Mouse (Mus musculus) layer of hippocampus, adult 2 months (tissue): ENCODE measurements around the gene Srd5a2. TPM values are rescaled to one million over a fixed set of nuclear protein-coding genes. Genes with fewer than 3 reads are reported as not detected.

Source experiments
- DNase-seq, 2 experiments: peaks; one replicate each; pipeline ENCODE4 v3.0.0; 2022; ENCODE audit warnings: low spot score in 2 of 2
- H3K27ac ChIP-seq: fragments of 200-600 bp; 2 replicates; pipeline ENCODE4 v1.8.1; 2022
- H3K4me3 ChIP-seq: fragments of 200-600 bp; 2 replicates; pipeline ENCODE4 v1.8.1; 2022; ENCODE audit warnings: mild to moderate bottlenecking
- CTCF ChIP-seq: fragments of 200-600 bp; conservative IDR thresholded peaks from 2 replicates; pipeline ENCODE4 v1.8.1; 2022; ENCODE audit warnings: antibody characterized with exemption, mild to moderate bottlenecking, moderate library complexity
- total RNA-seq, 2 experiments: library from RNA; stranded (reverse); gene quantifications; 2 replicates each; pipeline ENCODE4 v1.2.3; 2021

Gene Srd5a2
- total RNA-seq, 2 experiments from 2014 or later, result not detected

- no peak overlapping the region for H3K4me3 ChIP-seq
- TF ChIP-seq CTCF, result no peak
- DNase-seq, result no peak
- H3K27ac ChIP-seq, result no peak overlapping the region
Observed at GRCm38 (mm10) chr17:74018281-74018680, 29.4 kb downstream of the Srd5a2 start.

- no peak for DNase-seq
- Histone ChIP-seq H3K27ac (no peak overlapping the region), H3K4me3 (no peak overlapping the region)
- no peak for TF ChIP-seq CTCF
Observed at GRCm38 (mm10) chr17:74017649-74018048, 30.1 kb downstream of the Srd5a2 start.

- no peak for TF ChIP-seq CTCF
- DNase-seq, result no peak
- H3K4me3 ChIP-seq, result no peak overlapping the region
- H3K27ac ChIP-seq, result no peak overlapping the region
Observed at GRCm38 (mm10) chr17:74015128-74015527, 32.6 kb downstream of the Srd5a2 start.

- TF ChIP-seq CTCF, result no peak
- no peak overlapping the region for H3K4me3 ChIP-seq
Observed at GRCm38 (mm10) chr17:74008680-74009079, 39.0 kb downstream of the Srd5a2 start.

GRCm38 (mm10) chr17:74007001-74007400 lies 40.7 kb downstream of the Srd5a2 start:
- H3K4me3 ChIP-seq, result no peak overlapping the region
- no peak for DNase-seq
- no peak overlapping the region for H3K27ac ChIP-seq
- TF ChIP-seq CTCF, result no peak

More at GRCm38 (mm10) chr17:74008680-74009079, 39.0 kb downstream of the Srd5a2 start:
- DNase-seq, result no peak
- H3K27ac ChIP-seq, result no peak overlapping the region

GRCm38 (mm10) chr17:74002396-74002795 lies 45.3 kb downstream of the Srd5a2 start:
- Histone ChIP-seq H3K4me3 (no peak overlapping the region), H3K27ac (no peak overlapping the region)
- no peak for DNase-seq
- no peak for TF ChIP-seq CTCF

GRCm38 (mm10) chr17:73995907-73996645 lies 51.6 kb downstream of the Srd5a2 start:
- TF ChIP-seq CTCF, result no peak
- H3K27ac ChIP-seq, result no peak overlapping the region
- no peak overlapping the region for H3K4me3 ChIP-seq
- DNase-seq, result no peak

- no peak for DNase-seq
- Histone ChIP-seq H3K4me3 (no peak overlapping the region), H3K27ac (no peak overlapping the region)
- no peak for TF ChIP-seq CTCF
Observed at GRCm38 (mm10) chr17:73991264-73991663, 56.5 kb downstream of the Srd5a2 start.

- Histone ChIP-seq H3K4me3 (no peak overlapping the region), H3K27ac (no peak overlapping the region)
- no peak for DNase-seq
- TF ChIP-seq CTCF, result no peak
Observed at GRCm38 (mm10) chr17:73986571-73986970, 61.1 kb downstream of the Srd5a2 start.

GRCm38 (mm10) chr17:73985936-73986335 lies 61.8 kb downstream of the Srd5a2 start:
- H3K4me3 ChIP-seq, result no peak overlapping the region
- no peak for DNase-seq
- TF ChIP-seq CTCF, result no peak
- H3K27ac ChIP-seq, result no peak overlapping the region

- DNase-seq, result no peak
- TF ChIP-seq CTCF, result no peak
- H3K4me3 ChIP-seq, result no peak overlapping the region
- H3K27ac ChIP-seq, result no peak overlapping the region
Observed at GRCm38 (mm10) chr17:73984508-73984907, 63.2 kb downstream of the Srd5a2 start.

- no peak overlapping the region for H3K27ac ChIP-seq
- DNase-seq, result no peak
- TF ChIP-seq CTCF, result no peak
- no peak overlapping the region for H3K4me3 ChIP-seq
Observed at GRCm38 (mm10) chr17:73982871-73983270, 64.8 kb downstream of the Srd5a2 start.

- DNase-seq, result no peak
- Histone ChIP-seq H3K27ac (no peak overlapping the region), H3K4me3 (no peak overlapping the region)
- no peak for TF ChIP-seq CTCF
Observed at GRCm38 (mm10) chr17:73976066-73976465, 71.7 kb downstream of the Srd5a2 start.

- H3K4me3 ChIP-seq, result no peak overlapping the region
- DNase-seq, result no peak
- no peak for TF ChIP-seq CTCF
- no peak overlapping the region for H3K27ac ChIP-seq
Observed at GRCm38 (mm10) chr17:73972648-73973047, 75.1 kb downstream of the Srd5a2 start.
